Mouse (Mus musculus) forebrain, embryonic 10.5 days (tissue): ENCODE results near the gene Olfr721-ps1. TPM values are rescaled to one million over a fixed set of nuclear protein-coding genes. Genes with fewer than 3 reads are reported as not detected.

Source experiments
- polyA plus RNA-seq: library from polyadenylated mRNA; unstranded; fragments of >200 nt; fragmentation: Nextera tagmentation; extraction: Ambion mirVana; gene quantifications from 2 replicates; pipeline ENCODE4 v1.2.1, GENCODE M21; 2016

Olfr721-ps1 gene
- polyA plus RNA-seq, 1 experiment from 2014 or later, result not detected

Other genes starting within 250 kb of the Olfr721-ps1 start
- not detected in 2 replicates for gene Olfr720, start 214.5 kb upstream of the Olfr721-ps1 start, polyA plus RNA-seq
- gene Olfr31, start 78.5 kb upstream of the Olfr721-ps1 start, polyA plus RNA-seq, result not detected in 2 replicates
- 1.6 and 2.2 TPM in 2 replicates for gene Il3ra, start 55.0 kb upstream of the Olfr721-ps1 start, polyA plus RNA-seq